Mouse (Mus musculus) MEL (cell line): ENCODE measurements around the gene Osgepl1.

ENCODE experiments used
- CTCF ChIP-seq, 3 experiments: IDR thresholded peaks in 2 of 3; conservative IDR thresholded peaks in 1 of 3; 2 replicates each; pipeline ENCODE4 v1.5.1; 2011 to 2012; ENCODE audit warnings: low read length in 3 of 3, low read depth in 2 of 3, mild to moderate bottlenecking in 2 of 3, improper control_type of control experiment in 1 of 3, inconsistent platforms in 1 of 3, mixed read lengths in 1 of 3, moderate library complexity in 1 of 3; ENCODE audit not compliant: control insufficient read depth in 1 of 3, insufficient read depth in 1 of 3, poor library complexity in 1 of 3, severe bottlenecking in 1 of 3
- NRF1 ChIP-seq: IDR thresholded peaks from 2 replicates; pipeline ENCODE4 v1.6.1; 2014; ENCODE audit warnings: low read depth, mild to moderate bottlenecking, inconsistent platforms, low read length, improper control_type of control experiment, moderate library complexity; ENCODE audit not compliant: poor library complexity, insufficient read depth, severe bottlenecking
- POLR2A ChIP-seq, 2 experiments: IDR thresholded peaks; 2 replicates each; pipeline ENCODE4 v1.6.1; 2011 to 2012; ENCODE audit warnings: low read length in 2 of 2, mild to moderate bottlenecking in 2 of 2, control low read depth in 1 of 2, improper control_type of control experiment in 1 of 2, low read depth in 1 of 2, moderate library complexity in 1 of 2; ENCODE audit not compliant: control insufficient read depth in 1 of 2, insufficient read depth in 1 of 2, poor library complexity in 1 of 2
- RAD21 ChIP-seq: IDR thresholded peaks from 2 replicates; pipeline ENCODE4 v1.6.1; 2011; ENCODE audit warnings: mild to moderate bottlenecking, low read depth, low read length, improper control_type of control experiment

- TF ChIP-seq RAD21, result no peak
- TF ChIP-seq NRF1, result no peak
- no peak for TF ChIP-seq POLR2A (IDR thresholded peaks at IDR 0.05; ENCODE audit: control insufficient read depth in 1 of 2, insufficient read depth in 1 of 2, low read depth in 1 of 2, low read length in 2 of 2, poor library complexity in 1 of 2)
- TF ChIP-seq CTCF (IDR thresholded peaks at IDR 0.05 in 2 of 3, conservative IDR thresholded peaks at IDR 0.05 in 1 of 3; ENCODE audit: control insufficient read depth in 1 of 3, insufficient read depth in 1 of 3, low read depth in 2 of 3, low read length in 3 of 3, poor library complexity in 1 of 3, severe bottlenecking in 1 of 3), result no peak
Observed at GRCm38 (mm10) chr1:53300506-53300905, 12.9 kb upstream of the Osgepl1 start.
